Mouse (Mus musculus): ENCODE results near the gene Sema4f. TPM values are rescaled to one million over a fixed set of nuclear protein-coding genes. Genes with fewer than 3 reads are reported as not detected.
A peak's percentile ranks its signal among the peaks of the same experiment; 100 is the strongest.

Gene Sema4f
- polyA plus RNA-seq, 1 experiment from 2014 or later = 4.0 TPM

DNA sequence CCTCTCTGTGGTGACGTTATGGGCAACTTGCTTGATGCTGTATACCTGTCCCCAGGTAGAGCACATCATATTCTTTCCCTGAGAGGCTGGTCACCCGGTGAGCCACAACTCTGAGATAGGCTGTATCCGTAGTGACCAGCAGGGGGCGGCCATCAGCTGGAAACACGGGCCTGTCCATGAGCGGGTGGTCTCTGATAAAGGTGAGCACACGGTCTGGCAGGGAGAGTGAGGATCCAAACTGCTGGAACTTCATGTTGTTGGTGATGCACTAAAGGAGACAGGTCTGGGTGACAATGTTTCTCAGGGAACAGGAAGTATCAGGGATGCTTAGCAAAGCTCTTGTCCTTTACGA lies 21.8 kb downstream of the Sema4f start:
- peak; percentile 48 for DNase-seq (ENCODE audit: low spot score)
- WGBS = 19% methylated on average over 8 of the region's 8 CpGs
- H3K9ac ChIP-seq (ENCODE audit: low read length) = no peak overlapping the region

DNA sequence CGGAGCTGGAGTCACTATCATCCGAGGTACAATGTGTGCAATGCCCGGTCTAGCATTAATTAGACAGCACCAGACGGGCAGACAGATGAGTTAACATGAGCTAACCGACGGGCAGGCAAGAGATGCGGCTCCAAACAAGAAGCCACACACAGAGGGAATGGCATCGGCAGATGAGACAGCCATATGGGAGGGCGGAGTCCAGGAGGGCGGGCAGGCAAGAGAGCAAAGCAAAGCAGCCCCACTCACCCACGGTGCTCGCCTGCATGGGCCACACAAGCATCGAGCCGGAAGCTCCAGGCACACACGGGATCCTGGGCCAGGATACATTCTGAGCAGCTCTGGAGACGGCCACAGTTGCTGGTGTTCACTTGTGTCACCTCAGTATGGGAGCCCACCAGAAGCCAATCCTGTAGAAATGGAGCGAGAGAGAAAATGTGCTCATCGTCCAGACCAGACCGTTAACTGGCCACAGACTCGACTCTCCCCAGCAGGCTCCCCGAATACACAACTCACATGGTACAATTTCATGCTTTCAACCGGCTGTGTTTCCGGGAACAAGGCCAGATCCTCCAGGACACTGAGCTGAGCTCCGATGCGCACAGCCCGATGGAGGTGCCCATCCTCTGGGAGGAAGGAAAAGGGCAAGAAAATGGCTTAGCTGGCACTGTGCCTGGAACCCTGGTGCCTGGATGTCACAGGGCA lies 22.3 kb downstream of the Sema4f start:
- Histone ChIP-seq H3K36me3 (ENCODE audit: control insufficient read depth, insufficient read depth, low read length) (0 out of 2 replicates have a peak, but pooled peaks cover 5% of the 10 kb centered on the region), H3K4me1 (ENCODE audit: control insufficient read depth, insufficient read depth, low read length) (no peaks in the 10 kb centered on the region)
- WGBS = 70% methylated on average over 26 of the region's 26 CpGs

More for the DNA sequence above, 21.8 kb downstream of the Sema4f start:
- peak; percentile 35 for ATAC-seq
- no peak overlapping the region for H3K4me2 ChIP-seq (ENCODE audit: low read length)
- H3K27ac ChIP-seq (ENCODE audit: low read depth, low read length) = no peak overlapping the region
- H3K4me1 ChIP-seq (ENCODE audit: control insufficient read depth, insufficient read depth, low read length) = no peaks in the 10 kb centered on the region
- H3K4me3 ChIP-seq (ENCODE audit: low read depth, low read length) = no peak overlapping the region
- 0 out of 2 replicates have a peak, but pooled peaks cover 5% of the 10 kb centered on the region for H3K36me3 ChIP-seq (ENCODE audit: control insufficient read depth, insufficient read depth, low read length)
- H3K27me3 ChIP-seq (replicated peaks; ENCODE audit: control insufficient read depth, insufficient read depth, low read length) = no peaks in the 10 kb centered on the region
- H3K9me3 ChIP-seq (replicated peaks; ENCODE audit: control insufficient read depth, low read length) = no peaks in the 10 kb centered on the region

GRCm38 (mm10) chr6:82916459-82916858 lies 23.1 kb downstream of the Sema4f start:
- Histone ChIP-seq H3K36me3 (ENCODE audit: control insufficient read depth, insufficient read depth, low read length) (0 out of 2 replicates have a peak, but pooled peaks cover 5% of the 10 kb centered on the region), H3K9me3 (replicated peaks; ENCODE audit: control insufficient read depth, low read length) (no peaks in the 10 kb centered on the region), H3K4me3 (ENCODE audit: low read depth, low read length) (no peak overlapping the region), H3K27me3 (replicated peaks; ENCODE audit: control insufficient read depth, insufficient read depth, low read length) (no peaks in the 10 kb centered on the region), H3K4me2 (ENCODE audit: low read length) (no peak overlapping the region), H3K4me1 (ENCODE audit: control insufficient read depth, insufficient read depth, low read length) (no peaks in the 10 kb centered on the region), H3K27ac (ENCODE audit: low read depth, low read length) (no peak overlapping the region), H3K9ac (ENCODE audit: low read length) (no peak overlapping the region)
- ATAC-seq (no peak), DNase-seq (ENCODE audit: low spot score) (no peak)
- WGBS = 89% methylated on average over 4 of the region's 4 CpGs

More for the DNA sequence above, 22.3 kb downstream of the Sema4f start:
- Histone ChIP-seq H3K4me2 (ENCODE audit: low read length) (no peak overlapping the region), H3K4me3 (ENCODE audit: low read depth, low read length) (no peak overlapping the region), H3K9me3 (replicated peaks; ENCODE audit: control insufficient read depth, low read length) (no peaks in the 10 kb centered on the region), H3K27me3 (replicated peaks; ENCODE audit: control insufficient read depth, insufficient read depth, low read length) (no peaks in the 10 kb centered on the region), H3K27ac (ENCODE audit: low read depth, low read length) (no peak overlapping the region), H3K9ac (ENCODE audit: low read length) (no peak overlapping the region)
- DNase-seq (ENCODE audit: low spot score) (peak; percentile 73), ATAC-seq (peak; percentile 89)

GRCm38 (mm10) chr6:82915889-82916288 lies 23.7 kb downstream of the Sema4f start:
- Histone ChIP-seq H3K4me3 (ENCODE audit: low read depth, low read length) (no peak overlapping the region), H3K4me2 (ENCODE audit: low read length) (no peak overlapping the region), H3K9ac (ENCODE audit: low read length) (no peak overlapping the region), H3K9me3 (replicated peaks; ENCODE audit: control insufficient read depth, low read length) (no peaks in the 10 kb centered on the region), H3K27me3 (replicated peaks; ENCODE audit: control insufficient read depth, insufficient read depth, low read length) (no peaks in the 10 kb centered on the region), H3K4me1 (ENCODE audit: control insufficient read depth, insufficient read depth, low read length) (no peaks in the 10 kb centered on the region), H3K27ac (ENCODE audit: low read depth, low read length) (no peak overlapping the region), H3K36me3 (ENCODE audit: control insufficient read depth, insufficient read depth, low read length) (0 out of 2 replicates have a peak, but pooled peaks cover 5% of the 10 kb centered on the region)
- WGBS = 18% methylated on average over 3 of the region's 3 CpGs
- DNase-seq (ENCODE audit: low spot score) (peak; percentile 40), ATAC-seq (no peak)

DNA sequence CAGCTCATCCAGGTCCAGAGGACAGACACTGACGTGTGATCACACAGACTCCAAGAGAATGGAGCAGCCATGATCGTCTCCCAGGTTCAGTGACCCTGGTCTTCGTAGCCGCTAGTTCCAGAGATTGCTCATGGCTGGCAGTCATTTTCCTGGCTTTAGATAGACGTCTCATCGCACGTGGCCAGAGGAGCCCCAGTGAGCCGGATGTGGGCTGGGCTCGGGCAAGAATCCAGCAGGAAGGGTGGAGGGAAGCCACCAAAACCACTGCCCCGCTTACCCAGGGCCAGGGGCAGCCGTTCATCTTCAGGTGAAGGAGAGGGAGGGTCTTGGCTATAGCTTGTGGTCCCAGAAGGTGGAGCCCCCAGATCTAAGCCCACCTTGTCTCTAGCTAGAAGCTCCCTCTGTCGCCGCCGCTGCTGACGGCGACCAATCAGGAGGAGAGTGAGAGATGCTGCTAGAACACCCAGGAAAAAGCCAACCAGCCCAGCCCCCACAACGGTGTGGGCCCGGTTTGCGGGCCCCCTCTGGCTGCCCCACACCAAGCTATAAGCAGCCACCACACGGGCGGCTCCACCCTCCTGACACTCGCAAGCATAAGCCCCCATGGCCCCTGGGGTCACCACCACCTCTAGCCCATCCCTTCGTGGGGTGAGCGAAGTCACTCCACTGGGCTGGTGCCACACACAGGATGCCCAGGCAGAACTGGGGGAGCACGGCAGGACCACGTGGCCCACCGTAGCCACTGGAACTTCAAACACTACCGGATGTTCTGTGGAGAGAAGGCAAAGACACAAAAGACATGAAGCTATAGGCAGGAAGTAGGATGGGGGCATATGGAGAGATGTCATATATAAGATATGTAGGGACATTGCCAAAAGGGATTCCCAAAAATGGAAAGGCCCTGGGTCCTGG lies 26.0 kb downstream of the Sema4f start:
- 85% methylated on average over 28 of the region's 28 CpGs for WGBS
- no peak overlapping the region for H3K4me3 ChIP-seq (ENCODE audit: low read depth, low read length)
- DNase-seq (ENCODE audit: low spot score) (no peak), ATAC-seq (no peak)
- H3K4me2 ChIP-seq (ENCODE audit: low read length) = no peak overlapping the region
- H3K9me3 ChIP-seq (replicated peaks; ENCODE audit: control insufficient read depth, low read length) = no peaks in the 10 kb centered on the region
- no peaks in the 10 kb centered on the region for H3K4me1 ChIP-seq (ENCODE audit: control insufficient read depth, insufficient read depth, low read length)
- no peak overlapping the region for H3K9ac ChIP-seq (ENCODE audit: low read length)
- H3K27me3 ChIP-seq (replicated peaks; ENCODE audit: control insufficient read depth, insufficient read depth, low read length) = no peaks in the 10 kb centered on the region
- 0 out of 2 replicates have a peak, but pooled peaks cover 5% of the 10 kb centered on the region for H3K36me3 ChIP-seq (ENCODE audit: control insufficient read depth, insufficient read depth, low read length)
- no peak overlapping the region for H3K27ac ChIP-seq (ENCODE audit: low read depth, low read length)

DNA sequence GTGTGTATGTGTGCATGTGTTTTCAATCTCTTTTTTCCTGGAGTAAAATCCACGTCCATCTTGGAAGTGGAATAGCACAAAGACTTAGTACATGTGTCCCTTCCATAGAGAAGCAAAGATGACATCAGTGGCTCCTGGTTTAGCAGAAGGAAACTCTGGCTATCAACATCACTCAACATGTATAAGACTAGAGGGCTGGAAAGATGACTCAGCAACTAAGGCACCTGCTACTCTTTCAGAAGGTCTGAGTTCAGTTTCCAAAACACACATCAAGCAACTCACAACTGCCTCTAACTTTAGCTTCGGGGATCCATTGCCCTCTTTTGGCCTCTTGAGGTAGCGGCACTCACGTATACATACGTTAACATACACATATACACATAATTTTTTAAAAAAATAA lies 28.3 kb downstream of the Sema4f start:
- H3K9me3 ChIP-seq (replicated peaks; ENCODE audit: control insufficient read depth, low read length) = no peaks in the 10 kb centered on the region
- 94% methylated on average over 5 of the region's 5 CpGs for WGBS
- H3K27me3 ChIP-seq (replicated peaks; ENCODE audit: control insufficient read depth, insufficient read depth, low read length) = no peaks in the 10 kb centered on the region
- no peak overlapping the region for H3K4me3 ChIP-seq (ENCODE audit: low read depth, low read length)
- no peak overlapping the region for H3K9ac ChIP-seq (ENCODE audit: low read length)
- H3K36me3 ChIP-seq (ENCODE audit: control insufficient read depth, insufficient read depth, low read length) = no peaks in the 10 kb centered on the region
- no peak overlapping the region for H3K27ac ChIP-seq (ENCODE audit: low read depth, low read length)
- H3K4me1 ChIP-seq (ENCODE audit: control insufficient read depth, insufficient read depth, low read length) = no peaks in the 10 kb centered on the region
- no peak for DNase-seq (ENCODE audit: low spot score)
- H3K4me2 ChIP-seq (ENCODE audit: low read length) = no peak overlapping the region
- ATAC-seq = no peak

DNA sequence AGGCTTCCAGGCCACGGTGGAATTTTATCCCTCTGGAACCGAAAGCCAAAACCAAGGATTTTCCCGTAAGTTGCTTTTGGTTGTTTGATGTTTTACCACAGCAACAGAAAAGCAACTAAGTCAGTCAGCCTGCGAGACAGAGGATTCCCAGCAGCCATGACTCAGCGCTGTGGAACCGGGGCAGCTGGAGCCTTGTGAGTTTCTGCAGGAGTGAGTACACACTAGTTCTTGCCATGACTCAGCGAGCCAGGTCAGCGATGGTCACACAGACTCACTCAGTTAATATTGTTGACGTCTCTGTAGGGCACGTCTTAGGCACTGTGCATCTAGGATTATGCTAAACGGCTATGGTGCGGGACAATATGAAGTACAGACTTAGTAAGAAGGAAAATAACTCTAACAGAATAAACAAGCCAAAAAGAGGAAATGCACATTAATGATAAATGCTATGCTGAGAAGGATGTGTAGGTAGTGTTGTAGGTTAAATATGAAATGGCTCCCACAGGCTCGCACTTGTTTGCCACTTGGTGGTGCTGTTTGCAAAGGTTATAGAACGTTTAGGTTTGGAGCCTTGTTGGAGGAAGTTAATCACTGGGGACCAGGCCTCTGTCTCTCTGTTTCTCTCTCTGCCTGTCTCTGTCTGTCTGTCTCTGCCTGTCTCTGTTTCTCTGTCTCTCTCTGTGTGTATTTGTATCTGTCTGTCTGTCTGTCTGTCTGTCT lies 30.3 kb downstream of the Sema4f start:
- Histone ChIP-seq H3K4me1 (ENCODE audit: control insufficient read depth, insufficient read depth, low read length) (no peaks in the 10 kb centered on the region), H3K27me3 (replicated peaks; ENCODE audit: control insufficient read depth, insufficient read depth, low read length) (no peaks in the 10 kb centered on the region), H3K4me3 (ENCODE audit: low read depth, low read length) (no peak overlapping the region), H3K36me3 (ENCODE audit: control insufficient read depth, insufficient read depth, low read length) (no peaks in the 10 kb centered on the region), H3K27ac (ENCODE audit: low read depth, low read length) (no peak overlapping the region), H3K9me3 (replicated peaks; ENCODE audit: control insufficient read depth, low read length) (no peaks in the 10 kb centered on the region), H3K4me2 (ENCODE audit: low read length) (no peak overlapping the region), H3K9ac (ENCODE audit: low read length) (no peak overlapping the region)
- ATAC-seq (peak; percentile 52; the same call in 1 of the 2 replicates), DNase-seq (ENCODE audit: low spot score) (peak; percentile 62)
- 68% methylated on average over 14 of the region's 14 CpGs for WGBS

- Histone ChIP-seq H3K36me3 (ENCODE audit: control insufficient read depth, insufficient read depth, low read length) (no peaks in the 10 kb centered on the region), H3K4me2 (ENCODE audit: low read length) (no peak overlapping the region), H3K9me3 (replicated peaks; ENCODE audit: control insufficient read depth, low read length) (no peaks in the 10 kb centered on the region), H3K4me1 (ENCODE audit: control insufficient read depth, insufficient read depth, low read length) (no peaks in the 10 kb centered on the region), H3K27me3 (replicated peaks; ENCODE audit: control insufficient read depth, insufficient read depth, low read length) (no peaks in the 10 kb centered on the region), H3K4me3 (ENCODE audit: low read depth, low read length) (no peak overlapping the region), H3K9ac (ENCODE audit: low read length) (no peak overlapping the region), H3K27ac (ENCODE audit: low read depth, low read length) (no peak overlapping the region)
- WGBS = 82% methylated on average over 8 of the region's 8 CpGs
- DNase-seq (ENCODE audit: low spot score) = no peak
- no peak for ATAC-seq
Observed at GRCm38 (mm10) chr6:82908034-82908433, 31.5 kb downstream of the Sema4f start.
